Mouse (Mus musculus): ENCODE data around the gene Hsd17b12.

Hsd17b12 gene

DNA sequence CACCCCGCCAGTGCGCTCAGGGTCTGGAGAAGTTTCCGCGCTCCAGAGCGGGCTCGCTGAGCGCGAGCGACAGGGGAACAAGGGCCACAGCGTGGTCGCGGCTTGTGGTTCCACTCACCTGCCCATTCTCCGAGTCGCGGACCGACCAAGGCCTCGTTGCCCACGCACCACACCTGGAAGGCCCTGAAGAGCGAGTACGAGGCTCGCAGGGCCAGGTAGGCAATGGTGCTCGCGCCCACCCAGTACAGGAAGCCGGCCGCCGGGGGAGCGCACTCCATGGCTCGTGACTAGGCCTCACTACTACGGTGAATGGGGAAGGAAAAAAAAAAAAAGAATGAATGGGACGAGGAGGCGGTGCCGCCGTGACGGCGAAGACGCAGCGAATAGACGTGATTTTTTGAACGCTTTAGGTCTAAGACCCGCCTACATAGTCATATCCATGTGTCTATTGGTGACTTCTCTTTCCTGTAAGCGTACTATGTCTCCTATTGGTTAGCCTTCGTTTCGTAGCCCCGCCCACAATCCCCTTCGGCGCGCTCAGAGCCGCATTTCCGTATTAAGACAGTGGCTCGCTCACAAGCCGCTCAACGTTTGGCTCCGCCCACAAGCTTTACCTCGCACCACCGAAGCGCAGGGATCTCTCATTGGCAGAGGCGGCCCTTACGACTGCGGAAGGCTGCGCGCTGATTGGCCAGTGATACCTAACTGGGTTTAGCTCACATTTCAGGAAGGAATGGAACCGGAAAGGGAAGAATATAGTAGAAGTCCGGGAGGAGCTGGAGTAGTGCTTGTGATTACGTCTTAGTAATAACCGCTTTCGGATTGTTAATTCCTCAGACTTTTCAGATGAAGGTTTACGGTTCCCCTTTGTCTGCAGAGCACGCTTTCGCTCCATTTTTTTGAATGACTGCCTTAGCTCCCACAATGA is at the start of gene Hsd17b12:
TSS of gene Hsd17b12 (minus strand) at position 373 of the 928 bp plus-strand sequence.
- peak; percentile 99 to 100 for DNase-seq

DNA sequence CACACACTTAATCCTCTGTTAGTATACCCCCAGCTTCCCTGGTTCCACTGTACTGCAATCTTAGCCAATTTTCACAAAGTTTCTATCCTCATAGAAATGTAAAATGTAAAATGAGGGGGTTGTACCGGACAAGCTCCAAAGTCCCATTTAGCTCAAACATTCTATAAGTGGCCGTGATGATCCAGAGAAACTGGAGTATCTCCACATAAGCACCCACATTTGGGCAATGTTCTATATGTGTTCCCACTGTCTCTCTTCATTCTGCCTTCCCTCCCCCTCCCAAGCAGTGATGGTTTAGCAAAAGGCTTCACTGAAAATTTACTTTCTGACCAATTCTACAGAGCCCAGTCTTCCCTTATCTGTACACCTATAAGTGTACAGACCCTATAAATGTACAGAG is 27.1 kb upstream of the Hsd17b12 start:
- DNase-seq = no peak

DNA sequence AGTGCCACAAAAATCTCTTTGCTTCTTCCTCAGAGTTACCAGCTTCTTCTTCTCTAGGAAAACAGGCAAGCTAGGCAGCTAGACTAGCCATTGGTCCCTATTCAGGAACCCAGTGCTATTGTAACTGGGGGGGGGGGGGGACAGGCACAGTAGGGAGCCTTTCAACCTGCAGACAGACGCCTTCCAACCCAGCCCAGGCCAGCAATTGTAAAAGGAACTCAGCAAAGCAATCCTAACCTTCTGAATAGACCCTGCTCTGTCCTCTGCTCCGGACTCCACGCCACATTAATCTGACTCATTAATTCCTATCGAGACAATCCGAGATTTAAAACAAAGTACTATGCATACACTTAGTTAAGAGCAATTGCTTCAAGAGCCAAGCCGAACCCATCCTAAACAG is 26.4 kb upstream of the Hsd17b12 start:
- no peak for DNase-seq

DNA sequence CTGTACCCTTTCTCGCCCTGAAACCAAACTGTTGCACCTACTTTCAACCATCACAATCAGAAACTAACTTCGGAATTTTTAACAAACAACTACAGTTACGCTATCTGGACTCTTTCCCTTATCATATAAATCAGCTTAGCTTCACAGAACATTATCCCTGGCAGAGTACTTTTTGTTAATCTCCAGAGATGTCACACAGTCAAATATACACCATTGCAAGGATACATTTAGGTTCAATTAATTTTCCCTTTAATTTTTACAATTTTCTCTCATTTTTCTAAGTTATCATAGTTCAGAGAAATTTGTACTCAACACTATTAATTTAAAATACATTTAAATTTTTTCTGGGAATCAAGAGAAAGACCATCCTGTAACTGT is 21.3 kb upstream of the Hsd17b12 start:
- no peak for DNase-seq

DNA sequence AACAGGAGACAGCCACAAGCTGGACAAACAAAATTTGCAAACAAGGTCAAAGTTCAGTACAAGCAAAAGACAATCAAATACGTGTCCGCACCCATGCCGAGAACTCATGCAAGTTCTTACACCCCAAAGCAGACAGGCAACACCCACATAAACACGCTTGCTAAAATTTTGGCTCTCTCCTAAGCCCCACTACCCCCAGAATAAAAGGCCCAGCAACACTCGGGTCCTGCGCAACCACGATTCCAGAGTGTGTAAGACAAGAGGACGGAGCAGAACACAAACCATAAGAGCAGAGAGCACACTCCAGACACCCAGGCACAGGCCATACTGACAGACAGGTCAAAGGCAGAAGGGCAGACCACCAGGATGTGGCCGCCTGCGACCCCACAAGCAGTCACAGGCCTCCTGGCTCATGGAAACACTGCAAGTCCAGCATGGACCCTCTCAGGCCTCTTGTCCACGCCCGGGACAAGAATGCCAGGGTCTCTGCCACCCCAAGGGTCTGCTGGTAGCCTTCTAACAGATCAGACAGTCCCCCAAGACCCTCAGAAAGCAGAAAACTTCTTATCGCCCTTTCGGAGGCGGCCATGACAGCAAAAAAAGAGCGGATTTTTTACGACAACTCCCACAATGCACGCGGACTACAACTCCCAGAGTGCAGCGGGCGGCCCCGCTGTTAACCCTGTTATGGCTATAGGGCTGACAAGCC is 20.7 kb upstream of the Hsd17b12 start:
- peak; percentile 89 to 93 for DNase-seq

DNA sequence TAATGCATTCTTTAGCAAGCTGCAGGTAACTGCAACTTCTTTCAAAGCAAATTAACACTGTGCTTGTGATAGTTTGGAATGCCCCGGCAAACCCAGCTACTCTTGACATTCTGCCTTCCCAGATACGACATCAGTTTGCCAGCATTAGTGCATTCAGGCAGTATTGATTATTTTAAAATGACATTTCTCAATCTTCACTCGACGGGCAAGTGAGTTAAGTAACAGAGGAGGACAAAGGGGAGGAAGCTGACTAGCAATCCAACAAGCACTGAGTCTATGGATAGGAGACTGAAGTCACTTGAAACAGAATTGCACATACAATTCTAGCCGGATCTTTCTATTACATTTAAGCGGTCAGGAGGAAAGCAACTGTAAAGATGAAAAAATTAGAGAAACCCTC is 19.5 kb upstream of the Hsd17b12 start:
- DNase-seq = no peak

DNA sequence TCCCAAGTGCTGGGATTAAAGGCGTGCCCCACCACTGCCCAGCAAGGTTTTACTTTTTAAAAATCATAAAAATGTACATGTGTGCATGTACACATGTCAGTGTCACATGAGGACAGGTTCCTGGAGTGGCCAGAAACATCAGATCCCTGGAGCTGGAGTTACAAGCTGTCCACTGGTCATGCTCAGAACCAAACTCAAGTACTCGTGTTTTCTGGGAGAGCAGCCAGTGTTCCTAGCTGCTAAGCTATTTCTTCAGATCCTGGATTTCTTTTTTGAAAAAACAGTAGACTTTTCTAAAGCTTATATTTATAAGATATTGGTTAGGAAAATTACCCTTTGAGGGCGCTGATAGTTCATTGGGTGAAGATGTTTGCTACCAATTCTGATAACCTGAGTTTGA is 18.6 kb upstream of the Hsd17b12 start:
- no peak for DNase-seq

DNA sequence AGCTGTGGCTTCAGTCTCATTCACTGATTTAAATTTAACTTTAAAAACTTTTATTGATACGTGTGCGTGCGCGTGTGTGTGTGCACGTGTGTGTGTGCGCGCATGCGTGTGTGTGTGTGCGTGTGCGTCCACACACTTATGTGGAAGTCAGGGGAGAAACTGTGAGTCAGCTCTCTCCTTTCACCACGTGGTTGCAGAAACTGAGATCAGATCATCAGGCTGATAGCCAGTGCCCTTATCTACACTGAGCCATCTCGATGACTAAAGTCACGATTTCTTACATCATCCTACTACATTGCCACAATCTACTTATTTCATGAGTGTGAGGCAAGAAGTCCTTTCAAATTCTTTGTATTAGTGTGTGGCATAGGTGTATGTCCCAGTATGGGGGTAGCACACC is 15.8 kb upstream of the Hsd17b12 start:
- no peak for DNase-seq

DNA sequence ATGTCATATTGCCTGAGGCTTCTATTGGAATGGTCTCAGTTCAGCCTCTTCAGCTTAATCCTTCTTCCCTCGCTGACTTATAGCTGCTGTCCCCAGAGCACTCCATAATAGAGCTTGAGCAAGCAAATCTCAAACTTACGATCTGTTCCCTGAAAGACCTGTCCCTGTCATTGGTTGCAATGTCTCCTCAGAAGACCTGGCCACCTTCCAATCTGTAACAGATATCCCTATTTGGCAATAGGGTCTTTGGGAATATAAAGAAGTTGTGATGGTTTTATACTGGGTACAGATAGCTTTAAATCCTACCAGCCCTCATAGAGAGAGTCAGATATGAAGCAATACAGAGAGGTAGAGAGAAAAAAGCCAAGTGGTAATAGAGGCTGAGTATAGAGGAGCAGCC is 5.4 kb upstream of the Hsd17b12 start:
- DNase-seq = no peak

DNA sequence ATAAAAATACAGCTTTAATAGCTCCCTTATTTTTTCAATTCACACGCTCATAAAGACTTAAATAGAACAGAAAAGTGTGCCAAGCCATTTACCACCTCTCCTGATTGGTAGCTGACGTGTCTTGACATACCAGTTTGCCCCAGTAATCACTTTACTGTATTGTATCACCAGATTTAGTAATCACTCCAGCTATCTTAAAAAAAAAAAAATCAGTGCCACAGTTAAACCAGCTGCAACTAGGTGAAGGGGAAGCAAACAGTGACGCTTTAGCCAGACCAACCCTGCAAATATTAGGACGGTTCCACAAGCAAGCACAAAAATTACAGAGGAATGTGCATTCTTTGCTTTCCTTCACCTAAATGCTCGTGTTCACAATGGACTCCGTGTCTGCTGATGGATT is 4.4 kb upstream of the Hsd17b12 start:
- no peak for DNase-seq

DNA sequence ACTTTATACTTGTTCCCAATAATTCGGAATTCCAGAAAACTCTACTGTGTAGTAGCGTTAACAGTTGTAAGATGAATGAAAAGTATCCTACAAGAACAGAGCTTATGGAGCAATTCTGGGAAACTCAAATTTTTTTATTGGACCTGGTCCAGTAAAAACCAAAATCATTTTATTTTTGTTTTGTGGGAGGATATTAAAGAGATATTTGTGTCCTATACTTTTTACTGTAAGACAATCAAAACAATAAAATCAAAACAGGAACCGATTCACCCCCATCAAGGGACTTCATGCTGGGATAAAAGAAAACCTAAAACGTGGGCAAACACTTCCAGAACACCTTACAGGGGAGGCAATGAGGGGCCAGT is 738 bp upstream of the Hsd17b12 start:
- DNase-seq = no peak

DNA sequence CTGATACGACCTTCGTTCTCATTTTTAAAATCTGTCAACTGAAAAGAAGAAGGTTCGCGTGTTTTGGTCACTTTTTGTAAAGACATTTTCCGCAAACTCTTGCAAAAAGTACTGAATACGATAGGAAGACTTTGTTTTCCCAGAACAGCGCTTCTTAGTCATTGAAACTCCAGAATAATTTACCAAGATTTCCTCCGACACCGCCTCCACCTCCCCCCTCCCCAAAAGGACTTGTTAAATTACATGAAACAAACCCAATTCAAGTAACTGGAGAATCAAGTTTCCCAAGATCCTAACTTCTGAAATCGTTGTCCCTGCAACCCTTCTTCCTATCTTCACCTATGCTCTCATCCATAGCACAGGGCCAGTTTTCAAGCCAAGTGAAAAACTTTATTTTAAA is 713 bp downstream of the Hsd17b12 start:
- no peak for DNase-seq

DNA sequence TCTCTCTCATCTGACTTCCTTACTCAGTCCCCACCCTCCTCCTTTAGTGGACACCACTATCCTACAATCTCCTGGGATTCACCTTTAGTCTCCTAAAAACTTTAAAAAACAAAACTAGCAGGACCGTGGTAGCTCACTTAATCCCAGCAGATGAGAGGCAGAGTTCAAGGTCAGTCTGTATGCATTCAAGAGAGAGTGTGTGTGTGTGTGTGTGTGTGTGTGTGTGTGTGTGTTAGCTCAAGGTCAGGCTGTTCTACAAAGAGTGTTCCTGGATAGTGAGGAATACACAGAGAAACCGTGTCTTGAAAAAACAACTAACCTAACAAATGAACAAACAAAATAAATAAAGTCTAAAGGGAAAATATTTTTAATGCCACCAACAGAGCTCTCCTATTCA is 12.6 kb downstream of the Hsd17b12 start:
- no peak for DNase-seq

DNA sequence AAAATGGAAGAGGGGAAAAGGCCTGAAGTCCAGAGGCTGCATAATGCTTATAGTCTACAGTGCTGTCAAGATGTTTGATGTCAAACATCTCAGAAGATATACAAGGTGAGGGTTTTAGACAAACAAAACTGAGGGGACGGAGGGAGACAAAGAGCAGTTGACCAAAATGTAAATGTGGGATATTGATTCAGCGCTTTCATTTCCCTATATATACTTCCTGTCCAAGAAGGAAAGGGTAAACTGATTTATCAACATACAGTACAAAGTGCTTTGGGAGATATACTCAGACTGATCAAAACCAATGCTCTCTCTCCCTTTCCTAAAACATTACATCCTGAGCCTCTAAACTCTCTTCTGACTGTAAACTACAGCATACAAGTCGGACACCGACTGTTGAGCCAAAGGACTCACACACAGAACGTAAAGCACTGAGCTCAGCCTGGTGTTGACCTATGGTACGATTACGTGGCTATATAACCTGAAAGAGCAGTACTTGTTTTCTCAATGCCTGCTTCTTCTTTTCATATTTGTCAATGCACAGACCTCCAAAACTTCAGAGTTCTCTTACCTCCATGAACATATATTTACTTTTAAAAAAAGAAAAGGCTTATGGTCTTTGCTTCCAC is 13.1 kb downstream of the Hsd17b12 start:
- no peak for DNase-seq

DNA sequence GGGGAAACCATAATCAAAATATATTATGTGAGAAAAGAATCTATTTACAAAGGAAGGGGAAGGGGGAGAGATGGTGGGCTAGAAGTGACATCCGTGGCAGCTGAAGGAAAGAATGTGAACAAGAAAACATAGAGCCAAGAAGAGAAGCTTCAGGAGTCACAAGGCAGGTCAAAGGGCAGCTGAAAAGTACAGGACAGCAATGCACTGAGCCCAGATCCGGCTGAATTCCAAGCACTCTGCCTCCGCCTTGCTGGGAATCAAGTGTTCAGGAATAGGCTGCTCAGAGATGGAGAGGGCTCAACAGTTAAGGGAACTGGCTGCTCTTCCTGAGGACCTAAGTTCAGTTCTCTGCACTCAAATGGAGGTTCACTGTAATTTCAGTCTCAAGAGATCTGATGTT is 16.5 kb downstream of the Hsd17b12 start:
- peak; percentile 44 to 59 for DNase-seq

DNA sequence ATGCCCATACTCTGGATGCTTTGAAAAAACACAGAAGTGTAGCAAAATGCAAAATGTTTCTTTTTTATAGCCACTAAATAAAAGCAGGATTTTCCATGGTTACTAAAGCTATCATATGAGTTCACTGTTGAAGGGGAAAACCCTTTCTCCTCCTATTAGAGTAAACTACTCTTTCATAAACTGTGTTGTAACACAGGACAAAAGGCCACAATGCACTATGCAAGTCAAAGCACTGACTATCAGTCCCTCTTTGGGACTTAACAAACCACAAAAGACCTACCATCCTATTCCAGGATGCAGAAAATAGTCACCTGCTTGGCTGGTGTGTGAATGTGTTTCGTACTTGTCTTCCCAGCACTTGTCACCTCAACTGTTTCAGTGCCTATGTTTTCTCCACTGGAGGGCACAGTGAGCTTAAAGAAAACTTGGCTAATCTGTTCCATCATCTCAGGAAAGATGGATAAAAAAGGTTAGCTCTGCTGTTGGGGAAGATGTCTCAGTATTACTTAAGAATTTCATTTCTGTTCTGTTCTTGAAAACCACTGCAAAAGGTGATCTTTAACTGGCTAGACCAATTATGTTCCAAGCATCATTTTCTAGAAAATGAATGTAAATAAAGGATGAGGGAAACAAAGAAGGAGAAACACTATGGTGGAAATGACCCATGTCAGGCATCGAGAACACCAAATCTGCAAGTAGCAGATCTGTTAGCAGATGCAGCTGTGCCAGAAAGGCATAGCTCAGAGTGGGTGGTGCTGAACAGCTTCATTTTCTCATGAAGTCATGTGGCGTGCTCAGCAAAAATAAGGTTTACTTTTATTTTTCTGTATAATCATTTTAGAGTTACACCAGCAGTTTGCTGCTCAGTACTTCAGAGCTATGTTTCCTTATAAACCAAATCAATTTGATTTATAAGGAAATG is 19.0 kb downstream of the Hsd17b12 start:
- DNase-seq = no peak

DNA sequence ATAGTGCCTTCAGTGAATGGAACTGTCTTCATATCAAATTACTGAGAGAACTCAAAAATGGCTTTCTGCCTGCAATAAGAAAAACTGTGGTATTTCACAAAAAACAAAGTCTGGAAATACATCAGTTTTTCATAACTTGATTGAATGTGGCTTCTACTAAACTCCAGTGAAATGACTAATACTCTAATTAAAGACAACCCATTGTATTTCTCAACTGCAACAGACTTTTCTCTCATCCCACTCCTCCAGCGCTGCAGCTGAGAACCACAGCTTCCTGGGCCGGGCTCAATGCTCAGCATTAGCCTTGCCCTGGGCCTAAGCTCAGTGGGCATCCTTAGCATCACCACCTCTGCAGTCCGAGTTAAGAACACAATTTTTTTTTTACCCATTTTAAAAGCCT is 20.9 kb downstream of the Hsd17b12 start:
- DNase-seq = no peak

DNA sequence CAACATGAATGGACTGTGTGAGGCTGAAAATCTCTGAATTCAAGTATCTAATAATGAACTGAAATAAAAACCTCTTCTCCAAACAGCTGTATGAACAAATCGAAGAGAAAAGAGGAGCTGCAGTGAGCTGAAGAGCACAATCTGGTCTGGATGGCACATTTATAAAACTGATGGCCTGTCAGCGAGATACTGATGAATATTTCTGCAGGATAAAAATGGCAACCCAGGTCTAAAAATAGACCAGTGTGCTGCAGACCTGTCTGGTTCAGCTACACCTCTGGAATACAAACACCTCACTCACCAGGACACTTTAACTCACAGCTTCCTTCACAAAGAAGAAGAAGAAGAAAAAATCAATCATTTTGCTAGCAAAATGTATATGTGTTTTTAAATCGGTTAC is 29.3 kb downstream of the Hsd17b12 start:
- no peak for DNase-seq

DNA sequence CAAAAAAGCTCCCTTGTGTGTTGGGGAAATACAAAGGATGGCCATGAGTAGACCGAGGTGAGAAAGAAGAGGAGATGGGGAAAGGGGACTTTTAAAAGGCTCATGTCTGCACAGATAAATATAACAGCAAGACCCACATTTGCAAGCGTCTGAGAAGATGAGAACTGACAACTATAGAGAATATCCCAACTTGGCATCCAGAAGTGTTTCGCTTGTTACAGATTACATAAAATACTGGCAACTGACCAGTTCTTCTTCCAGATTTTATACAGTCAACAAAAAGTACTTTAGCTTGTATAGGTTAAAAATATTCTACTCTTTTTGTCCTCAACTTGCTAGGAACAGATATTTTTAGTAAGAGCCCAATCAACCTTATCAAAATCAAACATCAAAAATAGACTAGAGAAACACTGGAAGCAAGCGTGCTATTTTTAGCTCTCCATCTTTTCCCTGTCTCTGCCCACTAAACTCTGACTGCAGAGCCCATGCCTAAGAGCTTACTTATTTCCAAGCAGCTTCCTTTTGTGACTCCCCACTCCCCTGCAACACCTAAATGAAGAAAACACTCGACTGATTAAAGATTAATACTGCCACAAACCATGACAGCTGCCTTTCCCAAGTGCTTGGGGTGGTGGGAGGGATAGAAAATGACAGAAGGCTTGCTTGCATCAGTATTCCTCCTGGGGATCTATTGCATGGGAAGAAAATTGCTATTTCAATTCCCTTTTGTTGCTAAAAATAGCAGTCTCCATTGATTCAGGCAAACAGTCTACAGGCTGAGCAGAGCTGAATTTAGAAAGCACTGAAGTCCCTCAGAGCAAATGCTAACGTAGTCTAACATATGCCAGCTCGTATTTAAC is 35.4 kb downstream of the Hsd17b12 start:
- DNase-seq = no peak

DNA sequence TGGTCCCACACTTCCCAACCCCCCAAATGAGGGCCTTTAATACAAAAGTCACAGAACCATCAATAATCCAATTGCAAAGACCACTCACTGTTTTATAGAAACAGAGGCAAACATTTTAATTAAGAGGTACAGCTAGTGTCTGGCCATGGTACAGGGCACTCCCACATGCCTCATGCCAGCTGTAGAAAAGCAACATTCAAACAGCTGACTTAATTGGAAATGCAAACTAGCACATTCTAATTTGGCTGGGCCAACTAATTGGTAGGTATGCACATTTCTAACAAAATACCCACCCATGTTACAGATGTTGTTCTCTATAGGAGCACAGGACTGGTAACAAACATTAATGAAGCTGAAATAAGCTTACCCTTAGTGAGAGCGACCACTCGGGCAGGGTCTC is 54.0 kb downstream of the Hsd17b12 start:
- peak in 1 of 2 experiments; percentile 9 for DNase-seq

DNA sequence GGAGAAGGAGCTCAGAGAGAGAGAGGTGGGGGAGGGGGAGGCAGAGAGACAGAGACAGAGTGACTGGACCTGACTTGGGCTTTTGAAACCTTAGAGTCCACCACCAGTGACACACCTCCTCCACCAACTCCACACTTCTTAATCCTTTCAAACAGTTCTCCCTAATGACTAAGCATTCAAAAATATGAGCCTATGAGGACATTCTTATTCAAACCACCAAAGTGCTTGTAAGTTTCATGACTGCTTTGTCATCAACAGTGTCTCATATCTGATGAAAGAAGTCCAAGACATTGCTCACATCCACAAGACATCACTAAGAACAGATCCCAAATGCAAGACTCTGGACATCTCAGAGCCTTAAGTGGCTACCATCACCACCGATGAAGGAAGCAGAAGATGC is 67.9 kb downstream of the Hsd17b12 start:
- no peak for DNase-seq

DNA sequence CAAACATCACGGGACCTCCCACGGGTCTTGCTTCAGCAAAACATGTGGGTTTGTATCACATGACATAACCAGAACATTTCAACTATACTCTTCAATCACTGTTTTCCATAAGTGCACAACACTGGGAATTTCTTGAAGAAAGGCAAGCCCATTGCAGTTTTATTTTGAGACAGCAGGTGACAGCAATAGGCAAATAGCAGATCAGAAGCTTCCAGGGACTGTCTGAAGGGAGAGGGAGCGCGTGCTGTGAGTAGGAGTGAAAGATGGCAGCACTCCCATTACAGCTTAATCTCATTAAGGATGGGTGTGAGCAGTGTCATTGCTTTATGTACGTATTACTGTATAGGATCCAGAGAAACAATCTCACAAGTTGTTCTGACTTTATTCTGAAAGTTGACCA is 88.3 kb downstream of the Hsd17b12 start:
- DNase-seq = no peak

All from kidney, postnatal 36 days (tissue).